Comparison of ENCODE assay signal across 27 mouse cellular contexts in genomic region chr5:132300794-132301193, GRCm38 (mm10).
A peak's percentile ranks its signal among the peaks of the same experiment; 100 is the strongest.
DNase-seq lines count a peak whose midpoint lies in the region; ATAC-seq and TF ChIP-seq lines count a peak whose summit lies in the region.
"Had no signal": no experiment of that assay in that cellular context is flagged by ENCODE, and none has a peak within 500 bp of the region (broad histone marks: within the 10 kb centered on the region; RNA-seq: fewer than 3 reads in every experiment).

No protein-coding gene starts in this region.

- no peaks in the 10 kb centered on the region for H3K36me3 ChIP-seq in G1E (replicated peaks)
- H3K36me3 ChIP-seq: embryonic facial prominence, embryonic 13.5 days; embryonic facial prominence, embryonic 15.5 days; forebrain, embryonic 10.5 days; forebrain, embryonic 12.5 days; forebrain, embryonic 15.5 days had no signal

- no peak for TF ChIP-seq CTCF in G1E (IDR thresholded peaks at IDR 0.05; ENCODE audit: low read depth, low read length)
- no peak for TF ChIP-seq CTCF in layer of hippocampus, adult 2 months (conservative IDR thresholded peaks at IDR 0.05)

- H3K9me3 ChIP-seq in G1E (replicated peaks) = no peaks in the 10 kb centered on the region
- H3K9me3 ChIP-seq: embryonic facial prominence, embryonic 13.5 days; embryonic facial prominence, embryonic 15.5 days; forebrain, embryonic 10.5 days; forebrain, embryonic 12.5 days; forebrain, embryonic 15.5 days had no signal

- peaks cover 66% of the 10 kb centered on the region for H3K4me1 ChIP-seq in G1E (ENCODE audit: insufficient read depth, low read depth, low read length)

- no peaks in the 10 kb centered on the region for H3K27me3 ChIP-seq in G1E (ENCODE audit: insufficient read depth, low read length)
- H3K27me3 ChIP-seq: CH12.LX; embryonic facial prominence, embryonic 13.5 days; embryonic facial prominence, embryonic 15.5 days; forebrain, embryonic 15.5 days had no signal

- no peak overlapping the region for H3K27ac ChIP-seq in layer of hippocampus, adult 2 months
- H3K27ac ChIP-seq: embryonic facial prominence, embryonic 13.5 days; embryonic facial prominence, embryonic 15.5 days; forebrain, embryonic 10.5 days; forebrain, embryonic 12.5 days; forebrain, embryonic 15.5 days had no signal

- H3K4me3 ChIP-seq in G1E (ENCODE audit: low read depth, low read length) = no peak overlapping the region
- no peak overlapping the region for H3K4me3 ChIP-seq in layer of hippocampus, adult 2 months
- H3K4me3 ChIP-seq: embryonic facial prominence, embryonic 13.5 days; embryonic facial prominence, embryonic 15.5 days; erythroblast, embryonic 14.5 days; forebrain, embryonic 10.5 days; forebrain, embryonic 12.5 days; forebrain, embryonic 15.5 days had no signal

- peak; percentile 30 for ATAC-seq in G1E (ENCODE audit: extremely low read depth, insufficient number of reproducible peaks, low FRiP score, poor library complexity, severe bottlenecking)
- peak; percentile 85 for ATAC-seq in granulocyte monocyte progenitor cell, adult 5-6 weeks (replicated peaks; ENCODE audit: poor library complexity, severe bottlenecking)
- ATAC-seq in megakaryocyte, adult 5-6 weeks (ENCODE audit: poor library complexity, severe bottlenecking) = peak; percentile 86
- ATAC-seq: CD4-positive, CD25-positive, alpha-beta regulatory T cell, adult 4 months; forebrain, embryonic 15.5 days; forebrain, postnatal 0 days had no signal

- DNase-seq in heart, adult 11 months = peak; percentile 46
- no peak for DNase-seq in heart, postnatal 4 days
- no peak for DNase-seq in G1E (ENCODE audit: low spot score)
- DNase-seq in layer of hippocampus, adult 2 months (ENCODE audit: low spot score in 2 of 2) = no peak
- no peak for DNase-seq in adrenal gland, postnatal 25 days
- DNase-seq in retina, embryonic 14.5 days (ENCODE audit: low spot score) = no peak
- DNase-seq: adrenal gland, adult 2 months; adrenal gland, postnatal 10 days; adrenal gland, postnatal 36 days; B cell, adult 2 months; cerebellum, adult 11-12 months; cerebellum, adult 2 months; cerebellum, adult 9-10 months; cerebellum, postnatal 10 days; cerebellum, postnatal 25 days; embryo, embryonic 11 days; forebrain, postnatal 0 days had no signal

Comparison
In these comparisons a context has a peak if more than half of its experiments do, and no peak if none do; other contexts are left out.
1. ATAC-seq: peak in every context shown above with its lines; median percentile 86 in megakaryocyte, adult 5-6 weeks; 85 in granulocyte monocyte progenitor cell, adult 5-6 weeks; 30 in G1E.